Mouse (Mus musculus) liver, embryonic 14.5 days (tissue): ENCODE measurements around the gene Tbx6. TPM values are rescaled to one million over a fixed set of nuclear protein-coding genes. Genes with fewer than 3 reads are reported as not detected.

Experiments used
- ATAC-seq: fragments of 200-750 bp; cut with Nextera tagmentation; 2 replicates; pipeline ENCODE4 v1.8.0; 2017; ENCODE audit warnings: moderate number of reproducible peaks, mild to moderate bottlenecking, moderate library complexity; ENCODE audit not compliant: insufficient read depth
- DNase-seq, 3 experiments: peaks; one replicate each; pipeline ENCODE4 v3.0.0-alpha.2; 2012 to 2013; ENCODE audit warnings: low read depth in 3 of 3, low spot score in 3 of 3
- H3K27ac ChIP-seq: fragments of 300-500 bp; sonication (generic); 2 replicates; pipeline ENCODE4 v1.5.1; 2014; ENCODE audit warnings: moderate library complexity, mild to moderate bottlenecking, control low read depth, inconsistent platforms
- H3K27me3 ChIP-seq: fragments of 300-500 bp; sonication (generic); 2 replicates; pipeline ENCODE4 v1.6.1; 2014; ENCODE audit warnings: mild to moderate bottlenecking, low read length, moderate library complexity; ENCODE audit not compliant: control insufficient read depth, insufficient read depth
- H3K36me3 ChIP-seq: fragments of 300-500 bp; sonication (generic); replicated peaks from 2 replicates; pipeline ENCODE4 v1.6.1; 2014; ENCODE audit warnings: low read depth; ENCODE audit not compliant: control insufficient read depth, insufficient read depth
- H3K4me1 ChIP-seq, 2 experiments: fragments of 200-500 bp in 1 of 2; fragments of 300-500 bp in 1 of 2; sonication (generic) in 1 of 2; replicated peaks; 2 replicates each; pipeline ENCODE4 v1.6.1; 2012 to 2014; ENCODE audit warnings: antibody characterized with exemption in 1 of 2, inconsistent platforms in 1 of 2, low read length in 1 of 2; ENCODE audit not compliant: control insufficient read depth in 2 of 2, insufficient read depth in 2 of 2
- H3K4me2 ChIP-seq: fragments of 300-500 bp; sonication (generic); 2 replicates; pipeline ENCODE4 v1.6.1; 2014; ENCODE audit warnings: low read depth, mild to moderate bottlenecking, control low read depth, moderate library complexity
- H3K4me3 ChIP-seq, 2 experiments: fragments of 200-500 bp in 1 of 2; fragments of 300-500 bp in 1 of 2; sonication (generic) in 1 of 2; 2 replicates each; pipeline ENCODE4 v1.5.1; 2012 to 2014; ENCODE audit warnings: low read depth in 2 of 2, low read length in 2 of 2, mild to moderate bottlenecking in 2 of 2, control low read depth in 1 of 2, inconsistent platforms in 1 of 2, moderate library complexity in 1 of 2; ENCODE audit not compliant: insufficient read depth in 1 of 2
- H3K9ac ChIP-seq: fragments of 300-500 bp; sonication (generic); replicated peaks from 2 replicates; pipeline ENCODE4 v1.6.1; 2014; ENCODE audit warnings: mild to moderate bottlenecking, control low read depth, moderate library complexity
- H3K9me3 ChIP-seq: fragments of 300-500 bp; sonication (generic); 2 replicates; pipeline ENCODE4 v1.6.1; 2016; ENCODE audit warnings: low read length, mixed read lengths; ENCODE audit not compliant: control insufficient read depth
- CTCF ChIP-seq: IDR thresholded peaks from 2 replicates; pipeline ENCODE4 v1.5.1; 2016; ENCODE audit warnings: antibody characterized with exemption, low read depth, control low read depth
- EP300 ChIP-seq: IDR thresholded peaks from 2 replicates; pipeline ENCODE4 v1.6.1; 2016; ENCODE audit warnings: antibody characterized with exemption, low read depth
- WGBS: fragments of 180-500 bp; shearing (Covaris S2); extraction: QIAGEN DNeasy Blood & Tissue Kit; methylation state at CpG from one replicate; pipeline ENCODE4 v1.1.7; 2014; ENCODE audit not compliant: insufficient replicate concordance; 5-methylcytosine and 5-hydroxymethylcytosine counted together
- polyA plus RNA-seq, 2 experiments: library from polyadenylated mRNA; depleted of rRNA in 1 of 2; stranded (reverse) in 1 of 2; unstranded in 1 of 2; fragments of >200 nt; fragmentation: Nextera tagmentation in 1 of 2; extraction: Ambion mirVana in 1 of 2; gene quantifications; 2 replicates each; pipeline versions ENCODE4 v1.2.1 to v1.2.3; 2012 to 2014

Gene Tbx6
- polyA plus RNA-seq, 2 experiments, result 0.43 to 1.3 TPM

GRCm38 (mm10) chr7:126786142-126786541, 4.9 kb downstream of the Tbx6 start:
- 86% methylated on average over 14 of the region's 14 CpGs for WGBS
- Histone ChIP-seq H3K4me1 (peaks cover 4% of the 10 kb centered on the region in 2 experiments), H3K4me3 (no peak overlapping the region), H3K4me2 (no peak overlapping the region), H3K27me3 (no peaks in the 10 kb centered on the region), H3K36me3 (peaks cover 48% of the 10 kb centered on the region), H3K9me3 (no peaks in the 10 kb centered on the region), H3K27ac (no peak overlapping the region), H3K9ac (no peak overlapping the region)
- ATAC-seq (no peak), DNase-seq (no peak)
- TF ChIP-seq EP300 (no peak), CTCF (no peak)

- Histone ChIP-seq H3K27me3 (no peaks in the 10 kb centered on the region), H3K9me3 (no peaks in the 10 kb centered on the region), H3K36me3 (peaks cover 48% of the 10 kb centered on the region), H3K4me3 (no peak overlapping the region), H3K27ac (no peak overlapping the region), H3K9ac (no peak overlapping the region), H3K4me2 (no peak overlapping the region), H3K4me1 (peaks cover 10 to 13% of the 10 kb centered on the region in 2 experiments)
- ATAC-seq (no peak), DNase-seq (no peak)
- TF ChIP-seq EP300 (no peak), CTCF (no peak)
- WGBS, result 80% methylated on average over 4 of the region's 4 CpGs
Observed at GRCm38 (mm10) chr7:126789141-126789540, 7.9 kb downstream of the Tbx6 start.

DNA sequence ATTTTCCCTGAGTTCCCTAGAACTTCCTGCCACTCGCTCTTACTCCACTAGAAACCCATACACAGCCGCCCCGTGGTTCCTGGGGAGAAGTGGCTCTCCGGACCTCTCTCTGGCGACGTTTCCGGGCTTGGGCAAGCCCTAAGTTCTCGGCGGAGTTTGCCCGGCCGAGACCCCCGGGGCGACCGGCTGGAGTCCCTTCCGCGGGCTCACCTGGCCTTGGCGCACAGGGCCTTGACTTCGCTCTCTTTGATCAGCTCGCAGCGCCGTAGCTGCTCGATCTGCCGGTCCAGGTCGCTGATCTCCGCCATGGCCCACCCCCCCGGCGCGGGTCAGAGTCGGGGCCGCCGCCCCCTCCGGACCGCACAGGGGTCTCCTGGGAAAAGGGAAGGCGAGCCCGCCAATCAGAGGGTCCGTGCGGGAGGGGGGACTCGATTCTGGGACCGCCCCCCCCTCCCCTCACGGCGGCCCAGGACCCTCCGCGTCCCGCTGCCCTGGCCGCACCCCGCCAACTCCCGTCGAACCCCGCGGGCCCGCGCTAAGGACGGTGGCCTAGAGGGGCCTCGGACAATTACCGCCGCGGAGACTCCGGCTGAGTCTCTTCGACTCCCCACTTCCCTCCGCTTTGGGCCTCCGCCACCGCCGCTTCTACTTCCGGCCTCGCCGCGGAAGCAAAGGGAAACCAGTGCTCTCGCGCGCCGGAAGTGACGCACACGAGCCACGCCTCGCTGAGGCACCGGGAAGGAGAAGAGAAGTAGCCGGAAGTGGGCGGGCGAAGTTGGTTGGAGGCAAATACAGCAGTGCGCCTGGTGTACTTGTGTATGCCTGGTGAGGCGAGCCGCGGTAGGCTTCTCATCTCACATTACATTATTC, 10.8 kb downstream of the Tbx6 start, which contains the start of gene Ppp4c:
Gene Ppp4c (minus strand): TSS at position 646 of the 870 bp plus-strand sequence.
- Histone ChIP-seq H3K4me2 (peak within 1 kb of the TSS; percentile 91), H3K9me3 (no peaks in the 10 kb centered on the region), H3K4me3 (peak within 1 kb of the TSS; percentile 78 to 97), H3K4me1 (peaks cover 10 to 16% of the 10 kb centered on the region in 2 experiments), H3K27ac (peak within 1 kb of the TSS; percentile 82), H3K27me3 (no peaks in the 10 kb centered on the region), H3K9ac (peak within 1 kb of the TSS; percentile 97), H3K36me3 (peaks cover 46% of the 10 kb centered on the region)
- under 1% methylated on average over 82 of the region's 83 CpGs for WGBS
- ATAC-seq (peak; percentile 89), DNase-seq (peak; percentile 94 to 95 (median 95))
- TF ChIP-seq CTCF (no peak), EP300 (no peak)

- ATAC-seq (peak; percentile 8; the same call in 1 of the 2 replicates), DNase-seq (no peak)
- H3K9ac ChIP-seq, result peak overlapping the region; percentile 97
- H3K36me3 ChIP-seq, result peaks cover 39% of the 10 kb centered on the region
- H3K9me3 ChIP-seq, result no peaks in the 10 kb centered on the region
- H3K4me3 ChIP-seq, result peak overlapping the region; percentile 60 to 97
- 16% methylated on average over 11 of the region's 11 CpGs for WGBS
- peak overlapping the region; percentile 91 for H3K4me2 ChIP-seq
- no peak for TF ChIP-seq EP300
- no peaks in the 10 kb centered on the region for H3K27me3 ChIP-seq
- H3K4me1 ChIP-seq, result peaks cover 13 to 23% of the 10 kb centered on the region in 2 experiments
- peak overlapping the region; percentile 67 for H3K27ac ChIP-seq
Observed at GRCm38 (mm10) chr7:126792721-126793443, 11.6 kb downstream of the Tbx6 start.
